Mouse (Mus musculus): ENCODE results near the gene Pde9a.

Pde9a gene

DNA sequence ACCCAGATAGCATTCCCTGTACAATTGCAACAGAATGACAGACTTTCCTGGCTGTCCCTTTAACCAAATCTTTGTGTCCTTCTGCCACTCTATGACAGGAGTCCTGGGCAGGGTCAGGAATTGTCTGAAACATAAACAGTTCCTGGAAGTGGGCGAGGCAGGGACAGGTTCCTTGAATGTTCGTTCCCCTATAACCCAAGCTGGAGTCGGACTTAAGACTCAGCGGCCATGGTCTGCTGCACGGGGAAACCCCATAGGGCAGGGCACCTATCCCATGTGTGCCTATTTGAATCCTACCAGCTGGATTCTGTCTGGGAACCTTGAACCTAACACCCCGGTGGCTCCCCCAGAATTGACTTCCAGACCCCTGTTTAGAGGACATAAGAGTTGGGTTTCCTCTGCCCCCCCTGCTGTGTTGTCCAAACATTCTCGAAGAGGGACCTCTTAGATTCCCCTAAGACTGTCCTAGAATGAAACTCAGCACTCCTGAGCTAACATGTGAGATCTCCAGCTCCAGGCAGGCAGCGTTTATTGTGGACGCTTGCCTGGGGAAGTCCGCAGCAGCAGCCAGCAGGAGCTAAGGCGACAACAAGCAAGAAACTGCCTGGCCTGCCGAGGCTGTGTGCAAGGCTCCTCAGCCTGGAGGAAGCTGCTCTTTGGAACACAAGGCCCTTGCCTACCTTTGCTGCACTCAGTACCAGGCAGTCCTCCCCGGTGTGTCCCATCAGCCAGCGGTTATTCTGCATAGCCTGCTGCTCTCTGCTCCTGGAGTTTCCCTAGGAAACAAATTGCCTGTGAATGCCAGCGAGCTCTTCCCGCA is 48.2 kb downstream of the Pde9a start:
- no peak for DNase-seq (ENCODE audit: low read depth)

DNA sequence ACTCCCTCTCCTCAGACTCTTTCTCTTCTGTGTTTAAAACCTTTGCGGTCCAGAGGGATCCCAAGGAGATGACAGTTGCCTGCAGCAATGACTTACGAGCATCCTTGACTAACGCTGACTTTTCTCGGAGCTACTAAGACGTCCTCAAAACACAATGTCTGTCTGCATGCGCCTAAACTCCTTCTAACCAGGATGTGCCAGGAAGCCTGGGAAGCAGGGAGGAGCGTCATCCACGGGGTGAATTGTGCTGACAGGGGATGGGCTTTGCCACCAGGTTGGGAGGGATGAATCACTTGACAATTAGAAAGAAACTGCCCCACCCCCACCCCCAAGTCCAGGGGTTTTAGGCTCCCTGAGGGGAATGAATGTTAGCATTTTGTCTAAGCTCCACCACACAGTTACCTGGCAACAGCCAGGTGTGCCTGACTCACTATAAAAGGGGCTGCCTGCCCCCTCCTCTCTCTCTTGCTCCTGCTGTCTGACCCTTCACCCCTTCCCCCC is 48.9 kb downstream of the Pde9a start:
- no peak for DNase-seq (ENCODE audit: low read depth)

DNA sequence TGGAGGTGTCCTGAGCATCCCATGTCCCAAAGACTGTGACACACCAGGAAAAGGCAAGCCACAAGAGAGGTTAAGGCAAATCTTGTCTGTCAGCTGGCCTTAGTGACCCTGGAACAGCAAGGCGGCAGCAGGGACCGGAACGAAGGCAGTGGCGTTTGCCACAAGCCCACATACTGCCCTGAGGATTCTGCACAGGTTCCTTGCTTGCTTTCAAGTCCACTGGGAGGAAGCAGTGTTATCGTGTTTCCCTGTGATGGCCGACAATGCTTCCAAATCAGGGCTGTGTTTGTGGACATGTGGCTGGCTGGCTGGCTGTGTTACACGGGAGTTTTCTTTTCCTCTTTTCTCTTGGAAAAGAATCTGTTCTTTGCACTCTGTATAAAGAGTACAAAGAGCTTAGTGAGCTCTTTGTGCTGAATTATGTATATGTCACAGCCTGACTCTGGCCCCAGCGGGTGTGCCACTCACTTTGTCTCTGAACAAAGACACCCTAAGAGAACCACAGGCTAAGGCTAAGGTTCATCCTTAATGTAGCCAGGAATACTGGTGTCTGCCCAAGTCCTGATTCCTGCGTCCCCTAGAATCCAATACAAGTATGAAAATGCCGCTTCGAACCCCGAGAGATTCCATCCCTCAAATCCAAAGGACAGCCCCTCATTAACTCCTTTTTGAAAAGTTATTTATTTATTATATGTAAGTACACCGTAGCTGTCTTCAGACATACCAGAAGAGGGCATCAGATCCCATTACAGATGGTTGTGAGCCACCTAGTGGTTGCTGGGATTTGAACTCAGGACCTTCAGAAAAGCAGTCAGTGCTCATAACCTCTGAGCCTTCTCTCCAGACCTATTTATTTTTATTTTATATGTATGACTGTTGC is 50.2 kb downstream of the Pde9a start:
- no peak for DNase-seq (ENCODE audit: low read depth)

DNA sequence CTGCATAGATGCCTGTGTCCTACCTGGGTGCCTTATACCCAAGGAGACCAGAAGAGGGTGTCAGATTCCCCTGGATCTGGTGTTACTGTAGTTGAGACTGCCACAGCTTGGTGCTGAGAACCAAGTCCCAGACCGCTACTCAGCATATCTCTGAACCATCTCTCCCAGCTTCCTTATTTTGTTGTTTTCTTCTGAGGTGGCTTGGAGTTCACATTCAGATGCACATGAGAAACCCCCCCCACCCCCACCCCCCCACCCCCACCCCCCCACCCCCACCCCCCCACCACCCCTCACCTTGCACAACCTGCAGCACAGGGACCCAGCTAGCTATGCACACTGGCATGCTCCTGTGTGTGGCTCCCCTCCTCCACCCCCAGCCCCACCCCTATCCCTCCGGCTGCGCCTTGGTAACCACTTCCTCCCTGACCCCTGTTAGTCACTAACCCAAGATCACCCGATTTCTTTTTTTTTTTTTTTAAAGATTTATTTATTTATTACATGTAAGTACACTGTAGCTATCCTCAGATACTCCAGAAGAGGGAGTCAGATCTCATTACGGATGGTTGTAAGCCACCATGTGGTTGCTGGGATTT is 50.9 kb downstream of the Pde9a start:
- DNase-seq (ENCODE audit: low read depth), result no peak

DNA sequence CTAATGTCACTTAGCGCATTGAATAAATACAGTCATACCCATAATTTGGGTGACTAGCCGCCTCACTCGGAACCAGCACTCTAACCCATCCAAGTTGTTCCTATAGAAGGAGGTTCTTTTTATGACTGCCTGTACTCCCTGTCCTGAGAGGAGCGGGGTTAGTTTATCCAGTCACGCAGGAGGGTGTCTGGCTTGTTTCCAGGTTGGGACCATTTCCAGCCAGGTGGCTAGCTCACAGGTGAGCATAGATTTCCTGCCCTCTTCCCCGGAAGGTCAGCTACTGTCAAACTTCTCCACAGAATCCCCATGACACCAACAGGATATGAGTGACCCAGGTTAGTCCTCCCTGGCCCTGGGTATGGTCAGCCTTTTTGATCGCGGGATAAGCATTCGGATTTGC is 51.5 kb downstream of the Pde9a start:
- DNase-seq (ENCODE audit: low read depth), result no peak

DNA sequence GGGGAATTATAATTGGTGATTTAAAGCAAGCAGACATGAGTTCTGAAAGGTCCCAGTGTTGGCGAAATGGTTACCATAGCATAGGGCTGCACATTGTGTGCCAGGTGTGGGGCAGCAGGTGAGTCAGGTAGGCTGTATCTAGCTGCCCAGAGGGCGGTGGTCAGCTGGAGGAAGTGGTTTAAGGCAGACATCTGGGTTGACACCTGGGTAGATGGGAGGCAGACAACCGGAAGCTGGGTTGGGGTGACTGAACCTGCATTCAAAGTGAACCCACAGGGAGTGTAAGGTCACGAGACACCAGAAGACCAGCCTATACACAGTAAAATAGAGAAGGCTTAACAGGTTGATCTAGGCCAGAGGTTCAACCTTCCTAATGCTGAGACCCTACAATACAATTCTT is 54.0 kb downstream of the Pde9a start:
- DNase-seq (ENCODE audit: low read depth), result no peak

DNA sequence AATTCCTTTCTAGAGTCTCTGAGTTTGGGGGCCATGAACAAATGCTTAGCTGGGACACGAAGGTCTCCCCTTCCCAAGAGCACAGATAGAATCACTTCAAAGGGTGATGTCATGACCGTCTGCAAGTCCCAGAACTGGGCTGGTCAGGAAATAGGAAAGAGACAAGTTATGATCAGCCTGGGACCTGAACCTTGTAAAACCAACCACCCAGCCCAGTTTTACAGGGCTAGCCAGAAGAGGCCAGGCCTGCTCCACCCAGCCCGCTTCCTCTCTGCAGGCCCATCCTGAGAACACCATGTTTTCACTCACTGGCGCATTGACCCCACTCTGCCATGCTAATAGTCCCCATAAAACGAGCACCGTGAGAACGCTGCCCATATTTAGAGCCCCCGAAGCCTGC is 56.5 kb downstream of the Pde9a start:
- no peak for DNase-seq (ENCODE audit: low read depth)

DNA sequence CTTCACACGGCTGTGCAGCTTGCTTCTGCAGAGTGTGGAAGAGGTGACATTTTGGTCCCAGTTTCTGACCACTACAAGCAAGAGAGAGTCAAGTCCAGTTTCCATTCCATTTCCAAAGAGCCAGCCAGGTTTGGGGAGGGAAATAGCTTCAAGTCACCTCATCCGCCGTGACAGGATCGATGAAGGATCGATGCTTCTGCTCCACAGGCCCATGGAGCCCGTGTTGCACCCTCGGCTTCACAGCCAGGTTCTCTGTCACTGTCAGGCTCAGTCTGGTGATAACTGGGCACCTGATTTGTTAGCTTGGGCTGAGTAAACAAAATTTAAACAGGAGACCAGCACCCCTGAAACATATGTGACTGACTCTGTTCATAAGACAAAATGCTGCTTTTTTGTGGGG is 58.2 kb downstream of the Pde9a start:
- no peak for DNase-seq (ENCODE audit: low read depth)

DNA sequence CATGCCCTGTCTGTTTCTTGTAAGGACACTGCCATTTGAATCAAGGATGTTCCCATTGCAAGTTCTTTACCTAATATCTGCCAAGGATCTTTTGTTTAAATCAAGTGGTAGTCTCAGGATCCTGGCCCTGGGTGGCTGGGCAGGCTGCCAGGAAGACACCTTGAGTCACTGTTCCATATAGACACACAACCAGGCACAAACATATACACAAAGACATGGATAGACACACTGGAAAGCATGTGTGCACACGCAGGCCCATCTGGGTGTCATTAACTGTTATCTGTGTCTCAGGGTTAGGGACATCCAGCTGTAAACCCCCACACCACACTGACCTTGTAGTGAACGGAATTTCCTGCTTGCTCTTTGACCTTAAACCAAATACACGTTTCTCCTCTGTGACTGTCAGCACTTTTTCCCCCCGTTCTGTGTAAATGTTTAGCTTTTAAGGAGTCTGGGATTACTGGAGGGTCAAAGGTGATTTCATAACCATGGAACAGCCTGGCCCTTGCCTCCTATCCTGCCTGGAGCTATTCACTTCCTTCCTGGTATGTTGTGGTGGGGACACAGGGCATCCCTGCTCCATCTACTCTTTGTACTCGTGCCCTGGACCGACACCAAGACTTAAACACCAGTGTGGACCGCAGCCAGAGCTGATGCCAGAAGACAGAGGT is 59.2 kb downstream of the Pde9a start:
- DNase-seq (ENCODE audit: low read depth), result no peak

DNA sequence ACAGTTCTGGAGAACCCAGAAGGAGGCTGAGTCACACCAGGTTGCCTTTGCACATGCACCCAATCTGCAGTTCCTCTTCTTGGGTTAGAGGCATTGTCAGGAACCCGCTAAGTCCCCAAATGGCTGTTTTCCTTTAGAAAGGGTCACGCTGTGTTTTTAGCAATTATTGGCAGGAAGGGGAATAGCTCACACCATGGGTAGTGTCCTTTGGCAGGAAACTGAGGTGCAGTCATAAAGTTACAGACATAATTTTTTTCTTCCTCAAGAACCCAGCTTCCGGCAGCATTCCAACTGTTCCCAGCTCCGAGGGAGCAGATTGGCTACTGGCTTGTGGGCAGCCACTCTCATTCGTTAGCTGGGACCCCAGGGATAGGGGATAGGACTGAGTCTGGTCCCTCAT is 61.8 kb downstream of the Pde9a start:
- no peak for DNase-seq (ENCODE audit: low read depth)

DNA sequence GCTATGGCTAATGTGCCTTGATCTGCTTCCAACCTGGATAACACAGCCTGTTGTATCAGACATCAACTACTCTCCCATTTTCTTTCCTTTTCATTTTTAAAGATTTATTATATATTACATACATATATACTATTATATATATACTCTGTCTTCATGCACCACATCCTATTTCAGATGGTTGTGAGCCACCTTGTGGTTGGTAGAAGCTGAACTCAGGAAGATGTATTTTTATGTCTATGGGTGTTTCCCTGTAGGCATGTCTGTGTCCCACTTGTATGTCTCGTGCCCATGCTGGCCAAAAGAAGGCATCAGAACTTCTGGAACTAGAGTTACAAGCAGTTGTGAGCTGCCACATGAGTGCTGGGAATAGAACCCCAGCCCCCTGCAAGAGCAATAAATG is 62.5 kb downstream of the Pde9a start:
- DNase-seq (ENCODE audit: low read depth), result no peak

DNA sequence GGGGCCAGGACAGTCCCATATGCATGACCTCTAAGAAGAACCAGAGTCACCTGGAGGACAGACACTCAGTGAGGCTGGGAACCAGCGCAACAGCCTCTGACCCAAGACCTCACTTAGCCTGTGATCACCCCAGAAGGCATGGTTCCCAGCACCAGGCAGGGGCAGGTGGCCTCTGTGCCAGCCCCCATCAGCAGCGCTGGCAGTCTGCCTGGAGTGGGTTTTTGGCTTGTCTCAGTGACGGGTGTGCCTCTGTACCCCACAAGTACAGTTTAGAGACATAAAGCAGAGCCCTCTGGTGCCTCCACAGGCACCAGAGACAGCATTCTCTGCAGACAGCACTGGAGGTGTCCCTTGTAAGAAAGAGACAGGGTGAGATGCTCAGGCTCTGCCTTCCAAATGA is 64.2 kb downstream of the Pde9a start:
- DNase-seq (ENCODE audit: low read depth), result no peak

DNA sequence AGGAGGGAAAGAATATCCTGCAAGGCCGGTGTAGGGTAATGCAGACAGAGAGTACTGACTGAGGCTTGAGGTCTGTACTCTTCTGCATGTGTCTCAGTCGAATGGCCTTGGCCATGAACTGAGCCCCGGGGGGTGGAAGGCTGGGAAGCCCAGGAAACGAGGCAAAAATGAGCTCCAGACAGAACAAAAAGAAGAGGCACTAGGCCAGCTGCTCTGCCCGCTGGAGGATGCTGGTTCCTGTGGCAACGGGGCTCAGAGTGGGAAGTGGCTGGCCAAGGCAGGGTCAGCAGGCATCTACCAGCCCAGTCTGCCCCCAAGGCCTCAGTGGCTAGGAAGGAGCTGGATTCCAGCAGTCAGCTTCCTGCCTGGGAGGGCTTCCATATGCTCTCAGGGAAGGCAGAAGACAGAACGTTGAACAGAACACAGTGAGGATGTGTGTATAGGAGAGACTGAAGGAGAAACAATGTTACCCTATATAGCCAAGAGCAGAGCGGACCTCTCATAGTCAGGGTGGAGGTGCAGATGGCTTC is 65.2 kb downstream of the Pde9a start:
- no peak for DNase-seq (ENCODE audit: low read depth)

DNA sequence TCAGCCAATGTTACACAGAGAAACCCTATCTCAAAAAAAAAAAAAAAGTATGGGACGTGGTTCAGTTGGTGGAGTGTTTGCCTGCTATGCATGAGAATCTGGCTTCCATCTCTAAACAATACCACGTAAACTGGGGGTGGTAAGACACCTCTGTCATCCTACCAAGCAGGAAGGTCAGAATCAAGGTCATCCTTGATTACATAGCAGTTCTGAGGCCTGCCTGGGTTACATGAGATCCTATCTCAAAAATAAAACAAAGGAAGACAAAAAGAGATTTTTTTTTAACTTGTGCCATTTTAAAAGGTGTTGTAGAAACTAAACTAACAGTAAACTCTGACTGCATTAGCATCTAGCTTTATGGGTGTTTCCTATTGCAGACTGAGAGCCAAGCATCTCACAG is 66.8 kb downstream of the Pde9a start:
- no peak for DNase-seq (ENCODE audit: low read depth)

DNA sequence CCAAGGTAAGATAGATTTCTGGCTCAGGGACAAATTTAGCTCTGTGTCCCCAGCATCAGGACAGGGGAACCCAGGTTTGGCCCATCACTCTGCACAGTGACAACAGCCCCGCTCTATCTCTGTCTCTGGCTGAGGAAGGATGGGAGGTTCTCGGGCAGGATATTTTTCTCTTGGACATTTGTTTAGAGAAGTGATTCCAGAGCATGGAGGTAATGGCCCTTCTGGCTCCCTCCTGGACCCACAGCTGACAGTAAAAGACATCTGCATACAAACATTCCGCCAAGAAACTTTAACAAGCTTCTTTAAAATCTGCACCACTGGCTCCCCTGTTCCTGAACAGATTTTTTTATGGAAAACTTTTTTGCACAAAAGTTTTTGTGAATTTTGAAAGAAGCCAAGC is 67.5 kb downstream of the Pde9a start:
- DNase-seq (ENCODE audit: low read depth), result no peak

DNA sequence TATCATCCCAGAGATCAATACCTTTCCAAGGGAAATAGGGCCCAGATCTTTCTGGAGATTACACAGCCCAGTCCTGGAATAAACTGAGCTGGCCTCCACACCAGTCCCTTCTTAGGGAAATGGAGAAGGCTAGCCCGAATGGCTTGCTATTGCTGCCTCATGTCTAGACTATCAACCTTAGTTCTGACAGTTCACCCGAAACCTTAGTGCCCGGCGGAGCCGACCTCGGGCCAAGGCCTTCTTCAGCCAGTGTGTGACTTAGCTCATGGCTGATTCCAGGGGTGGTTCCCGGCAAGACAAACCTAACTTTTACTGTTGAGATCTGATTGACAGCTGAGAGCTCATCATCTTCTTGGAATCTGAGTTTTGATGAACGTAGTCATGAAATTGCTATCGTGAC is 68.0 kb downstream of the Pde9a start:
- no peak for DNase-seq (ENCODE audit: low read depth)

DNA sequence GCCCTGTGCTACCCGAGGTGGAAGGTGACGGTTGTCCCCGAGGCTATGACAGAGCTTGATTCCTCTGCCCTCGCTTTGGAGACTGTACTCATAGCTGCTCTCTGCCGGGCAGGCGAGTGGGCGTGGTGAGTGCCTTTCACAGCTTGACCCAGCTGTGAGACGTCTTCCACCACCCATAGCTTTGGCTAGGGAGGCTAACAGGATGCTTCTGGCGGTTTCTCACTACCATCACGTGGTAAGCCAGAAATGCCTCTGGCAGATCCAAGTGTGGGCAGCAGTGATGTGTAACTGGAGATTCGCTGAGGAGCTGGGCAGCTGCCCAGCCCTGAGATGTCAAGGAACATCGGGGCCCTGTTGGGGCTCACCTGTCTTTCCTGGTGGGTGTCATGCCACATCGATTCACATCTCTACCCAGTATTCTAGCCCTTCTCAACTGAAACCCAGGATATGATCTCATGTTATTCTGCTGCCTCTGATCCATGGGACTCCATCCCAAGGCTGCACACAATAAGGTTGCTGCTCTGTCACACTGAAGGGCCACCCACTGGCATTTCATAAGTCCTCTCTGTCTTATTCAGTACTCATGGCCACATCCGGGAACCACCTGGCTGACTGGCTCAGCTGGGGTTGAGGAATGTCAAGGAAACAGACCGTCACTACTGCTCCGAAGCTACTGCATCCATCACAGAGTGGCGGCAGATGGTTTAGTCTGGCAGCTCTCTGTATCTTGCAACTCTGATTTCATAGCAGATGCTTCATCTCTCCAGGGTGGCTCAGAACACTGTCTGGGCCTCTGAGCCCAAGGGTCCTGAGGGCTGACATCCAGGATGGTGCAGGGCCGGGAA is 70.9 kb downstream of the Pde9a start:
- no peak for DNase-seq (ENCODE audit: low read depth)

DNA sequence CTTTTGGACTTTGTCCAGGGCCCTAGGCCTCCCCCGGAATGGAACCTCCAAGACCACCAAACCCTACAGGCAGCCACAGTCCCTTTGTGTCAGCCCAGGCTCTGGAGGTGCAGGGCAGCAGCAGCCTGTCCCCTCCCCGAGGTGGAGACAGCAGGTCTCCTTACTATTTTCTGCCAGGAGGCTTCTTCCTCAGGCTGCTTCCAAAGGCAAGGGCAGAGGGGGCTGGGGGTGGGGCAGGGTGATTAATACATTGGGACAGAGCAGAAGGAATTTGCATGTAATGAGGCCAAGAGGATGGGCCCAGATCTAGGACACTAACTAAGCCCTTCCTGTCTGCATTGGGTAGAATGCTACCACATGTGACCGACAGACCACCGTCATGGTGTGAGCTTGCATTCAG is 74.4 kb downstream of the Pde9a start:
- DNase-seq (ENCODE audit: low read depth), result no peak

DNA sequence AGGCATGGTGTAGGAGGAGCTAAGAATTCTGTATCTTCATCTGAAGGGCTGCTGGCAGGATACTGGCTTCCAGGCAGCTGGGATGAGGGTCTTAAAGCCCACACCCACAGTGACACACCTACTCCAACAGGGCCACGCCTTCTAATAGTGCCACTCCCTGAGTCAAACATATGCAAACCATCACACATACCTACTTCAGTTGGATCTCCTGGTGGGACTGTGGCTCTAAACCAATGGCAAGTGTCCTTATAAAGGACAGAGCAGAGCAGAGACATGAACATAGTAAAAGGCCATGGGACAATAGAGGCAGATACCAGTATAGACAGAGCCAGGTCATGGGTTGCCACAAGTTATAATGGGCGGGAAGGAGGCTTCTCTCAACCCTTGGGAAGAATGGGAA is 76.5 kb downstream of the Pde9a start:
- no peak for DNase-seq (ENCODE audit: low read depth)

DNA sequence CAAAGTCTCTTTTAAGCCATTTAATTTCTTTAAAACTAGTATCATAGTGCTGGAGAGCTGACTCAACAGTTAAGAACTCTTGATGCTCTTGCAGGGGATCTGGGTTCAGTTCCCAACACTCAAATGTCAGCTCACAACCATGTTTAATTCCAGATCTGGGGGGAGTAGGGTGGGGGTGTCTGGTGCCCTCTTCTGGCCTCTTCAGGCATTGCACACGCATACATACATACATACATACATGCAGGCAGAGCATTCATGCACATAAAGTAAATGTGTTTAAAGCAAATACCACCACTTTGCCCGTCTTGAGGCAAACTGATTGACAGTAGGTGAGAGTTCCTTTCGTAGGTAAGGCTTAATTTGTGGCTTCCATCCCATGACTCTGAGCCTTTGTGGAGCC is 80.8 kb downstream of the Pde9a start:
- DNase-seq (ENCODE audit: low read depth), result no peak

DNA sequence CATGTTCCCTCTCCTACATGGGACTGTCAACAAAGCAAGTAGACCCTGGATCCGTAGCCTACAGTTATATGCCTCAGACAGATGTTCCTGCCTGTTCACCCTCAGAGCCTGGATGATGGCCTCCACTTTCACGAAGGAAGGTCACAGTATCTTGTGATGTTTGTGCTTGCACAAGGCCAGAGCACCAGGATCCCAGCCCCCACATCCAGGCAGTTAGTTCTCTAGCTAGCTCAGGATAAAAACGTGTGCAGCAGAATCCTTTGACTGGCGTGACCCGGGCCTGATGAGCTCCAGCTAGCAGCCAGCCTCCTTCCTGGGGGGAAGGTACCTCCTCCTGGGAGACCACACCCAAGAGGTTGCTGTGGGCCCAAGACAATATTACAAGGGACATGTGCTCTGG is 82.5 kb downstream of the Pde9a start:
- DNase-seq (ENCODE audit: low read depth), result no peak

Data from c-Kit-positive CD71-positive TER-119-negative erythroid progenitor cells, embryonic 14.5 days (primary cell).